Mouse (Mus musculus) right cerebral cortex, postnatal 14 days (tissue): ENCODE data around the gene Hist1h2bm.
"Not testable (repeated sequence)": the region's sequence is repeated elsewhere in the genome, so short reads cannot be mapped to it uniquely, and the experiment has no call there.

Experiments
- DNase-seq: peaks from one replicate; pipeline ENCODE4 v3.0.0; 2022

Gene Hist1h2bm

DNA sequence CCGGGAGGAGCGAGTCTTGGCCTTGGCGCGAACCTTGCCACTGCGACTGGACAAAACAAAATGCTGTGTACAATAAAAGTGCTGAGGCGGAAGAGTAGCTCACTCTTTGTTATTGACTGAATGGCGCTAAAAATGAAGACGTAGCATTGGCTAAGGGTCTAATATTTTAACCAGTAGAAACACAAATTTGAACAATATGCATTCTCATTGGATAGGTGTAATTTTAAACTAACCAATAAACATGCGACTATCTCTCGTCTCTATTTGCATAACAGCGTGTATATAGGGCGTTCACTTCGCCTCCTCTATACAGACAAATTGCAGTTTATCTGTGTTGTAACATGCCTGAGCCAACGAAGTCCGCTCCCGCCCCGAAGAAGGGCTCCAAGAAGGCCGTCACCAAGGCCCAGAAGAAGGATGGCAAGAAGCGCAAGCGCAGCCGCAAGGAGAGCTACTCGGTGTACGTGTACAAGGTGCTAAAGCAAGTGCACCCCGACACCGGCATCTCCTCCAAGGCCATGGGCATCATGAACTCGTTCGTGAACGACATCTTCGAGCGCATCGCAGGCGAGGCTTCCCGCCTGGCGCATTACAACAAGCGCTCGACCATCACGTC, at the start of gene Hist1h2bm:
Hist1h2bm (plus strand) TSS at position 288 of the 616 bp plus-strand sequence.
- not testable (repeated sequence) for DNase-seq

DNA sequence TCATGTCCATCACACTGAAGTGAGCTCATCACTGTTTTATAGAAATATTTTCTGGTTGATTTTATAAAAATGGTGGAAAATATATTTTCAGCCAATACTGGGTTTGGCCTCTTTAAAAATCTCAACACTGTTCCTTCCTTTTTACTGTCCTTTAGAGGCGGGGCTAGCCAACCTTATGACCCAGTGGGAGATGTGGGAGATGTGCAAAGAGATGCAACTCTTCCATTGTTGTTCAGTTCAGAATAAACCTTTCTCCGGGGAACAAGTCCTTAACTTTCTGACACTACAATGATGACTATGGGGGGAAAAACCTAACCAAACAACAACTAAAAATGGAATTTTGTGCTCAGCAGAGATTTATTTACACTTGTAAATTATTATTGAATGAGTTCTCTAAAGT, 44.5 kb upstream of the Hist1h2bm start, which contains the start of gene Olfr1360:
Olfr1360 (minus strand) TSS at position 101 of the 400 bp plus-strand sequence.
- DNase-seq: no peak

DNA sequence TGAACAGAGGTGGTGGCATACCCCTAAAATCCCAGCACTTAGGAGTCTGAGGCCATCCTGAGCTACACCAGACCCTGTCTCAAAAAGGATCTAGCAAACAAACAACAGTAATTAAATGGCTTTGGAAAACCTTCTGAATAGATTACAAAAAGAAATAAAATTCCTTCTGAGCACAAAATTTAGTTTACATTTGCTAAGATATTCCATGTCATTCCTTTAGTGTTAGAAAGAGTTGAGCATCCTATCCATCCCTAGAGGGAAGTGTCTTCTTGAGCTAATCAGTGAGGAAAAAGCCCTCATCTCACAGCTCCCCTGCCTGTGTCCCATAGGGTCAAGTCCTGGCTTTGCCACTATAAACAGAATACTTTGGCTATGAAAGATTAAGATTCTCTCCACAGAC, 24.0 kb upstream of the Hist1h2bm start, which contains the start of gene Olfr1359:
Olfr1359 (plus strand) TSS at position 301 of the 400 bp plus-strand sequence.
- DNase-seq: no peak

DNA sequence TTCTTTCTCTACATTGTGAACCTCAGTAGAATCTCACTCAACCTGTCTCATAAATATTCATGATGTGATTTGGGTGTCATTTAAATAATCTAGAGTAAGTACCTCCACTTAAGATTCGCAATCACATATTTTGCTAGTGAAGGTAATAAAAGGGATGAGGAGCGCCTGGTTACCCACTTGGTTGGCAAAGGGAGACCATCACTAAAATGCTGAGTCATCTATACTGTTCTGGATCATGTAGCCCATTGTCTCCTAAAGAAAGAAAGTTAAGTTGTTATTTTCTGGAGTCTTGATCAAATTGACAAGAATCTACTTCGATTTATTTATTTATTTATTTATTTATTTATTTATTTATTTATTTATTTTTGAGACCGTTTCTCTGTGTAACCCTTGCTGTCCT, 15.2 kb upstream of the Hist1h2bm start:
- no peak for DNase-seq

DNA sequence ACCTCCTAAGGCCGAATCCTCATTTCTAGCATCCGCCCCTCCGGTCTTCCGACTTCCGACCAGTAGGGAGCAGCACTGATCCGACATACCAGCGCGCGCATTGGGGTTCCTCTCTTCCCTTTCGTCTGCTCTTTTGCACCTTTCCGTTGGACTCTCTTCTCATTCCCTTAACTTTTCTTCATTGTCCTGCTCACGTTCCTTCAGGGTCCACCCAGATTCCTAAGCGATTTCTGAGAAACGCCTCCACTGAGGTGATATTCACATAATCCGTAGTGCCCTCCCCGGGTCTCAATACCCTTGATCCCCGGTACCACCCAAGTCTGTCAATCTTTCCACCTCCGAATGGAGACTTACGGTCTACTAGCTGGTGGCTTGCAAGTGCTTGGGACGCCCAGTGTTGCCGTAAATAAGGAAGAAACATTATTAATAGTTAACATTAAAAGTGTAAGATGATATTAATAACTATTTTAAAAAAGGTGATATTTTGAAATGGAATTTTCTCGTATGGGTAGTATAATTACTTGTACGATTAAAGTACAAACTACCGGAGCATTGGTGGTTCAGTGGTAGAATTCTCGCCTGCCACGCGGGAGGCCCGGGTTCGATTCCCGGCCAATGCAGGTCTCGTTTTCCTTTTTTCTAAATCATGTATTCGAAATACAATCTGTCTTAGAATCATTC, 11.7 kb upstream of the Hist1h2bm start:
- peak; percentile 86 for DNase-seq

DNA sequence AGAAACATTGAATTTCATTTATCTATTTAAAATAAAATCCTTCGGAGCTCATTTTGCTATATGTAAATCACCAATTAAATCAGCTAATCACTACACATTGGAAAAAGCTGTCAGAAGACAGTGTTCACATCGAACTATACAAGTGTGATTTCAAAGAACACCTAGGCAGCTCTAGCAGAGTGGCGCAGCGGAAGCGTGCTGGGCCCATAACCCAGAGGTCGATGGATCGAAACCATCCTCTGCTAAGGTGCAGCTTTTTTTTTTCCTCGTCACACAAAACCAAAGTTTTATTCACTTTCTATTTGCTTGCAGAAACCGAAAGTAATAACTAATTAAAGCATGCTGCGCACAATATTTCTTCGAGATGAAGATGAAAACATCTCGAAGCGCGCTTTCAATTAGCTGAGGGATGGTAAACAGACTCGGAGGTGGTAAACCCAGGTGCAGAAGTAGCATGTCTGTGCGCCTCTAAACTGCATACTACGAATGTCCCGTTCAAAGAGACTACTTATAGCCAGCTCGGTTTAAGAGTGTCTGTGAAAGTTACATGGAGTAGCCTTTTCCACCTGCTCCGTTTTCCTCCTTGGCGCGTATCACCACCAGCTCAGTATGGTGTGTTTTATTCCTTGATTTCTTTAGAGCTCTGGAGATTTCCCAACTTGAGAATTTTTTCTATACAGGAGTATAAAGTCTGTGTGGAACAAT, 10.9 kb upstream of the Hist1h2bm start:
- DNase-seq: peak; percentile 64

DNA sequence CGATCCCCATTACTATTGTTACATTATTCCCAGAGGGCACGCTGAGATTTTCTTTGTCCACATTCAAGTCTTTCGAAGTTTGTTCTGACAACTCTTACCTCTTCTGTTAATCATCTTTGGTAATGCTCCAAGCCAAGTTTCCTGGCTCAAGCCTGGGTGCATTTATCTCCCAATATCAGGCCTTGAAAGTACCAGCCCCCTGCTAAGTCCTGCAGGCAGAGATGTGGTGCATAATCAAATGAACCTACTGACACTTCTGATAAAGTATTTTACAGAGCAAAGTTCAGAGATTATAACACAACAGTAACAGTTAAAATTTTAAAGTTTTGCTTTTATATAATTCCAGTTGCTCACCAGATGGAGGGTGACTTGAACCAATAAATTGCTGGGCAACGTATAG, 10.1 kb upstream of the Hist1h2bm start:
- no peak for DNase-seq

DNA sequence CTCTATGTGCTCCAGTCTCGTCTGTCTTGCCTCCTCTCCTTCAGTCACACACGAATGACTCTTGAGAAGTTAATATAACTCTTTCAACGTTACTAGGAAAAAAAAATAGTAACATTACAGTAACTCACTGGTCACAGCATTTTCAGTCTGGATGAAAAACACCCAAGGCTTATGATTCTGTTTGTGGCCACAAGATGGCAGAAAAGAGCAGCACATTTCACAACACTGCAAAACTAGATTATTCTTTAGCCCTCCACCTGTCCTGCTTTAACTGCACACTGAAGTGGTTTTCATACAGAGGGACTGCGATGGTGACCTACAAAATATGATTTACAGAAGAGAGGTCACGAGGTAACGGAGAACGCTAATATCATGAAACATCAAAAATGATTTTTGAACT, 7.1 kb upstream of the Hist1h2bm start:
- DNase-seq: peak; percentile 27

DNA sequence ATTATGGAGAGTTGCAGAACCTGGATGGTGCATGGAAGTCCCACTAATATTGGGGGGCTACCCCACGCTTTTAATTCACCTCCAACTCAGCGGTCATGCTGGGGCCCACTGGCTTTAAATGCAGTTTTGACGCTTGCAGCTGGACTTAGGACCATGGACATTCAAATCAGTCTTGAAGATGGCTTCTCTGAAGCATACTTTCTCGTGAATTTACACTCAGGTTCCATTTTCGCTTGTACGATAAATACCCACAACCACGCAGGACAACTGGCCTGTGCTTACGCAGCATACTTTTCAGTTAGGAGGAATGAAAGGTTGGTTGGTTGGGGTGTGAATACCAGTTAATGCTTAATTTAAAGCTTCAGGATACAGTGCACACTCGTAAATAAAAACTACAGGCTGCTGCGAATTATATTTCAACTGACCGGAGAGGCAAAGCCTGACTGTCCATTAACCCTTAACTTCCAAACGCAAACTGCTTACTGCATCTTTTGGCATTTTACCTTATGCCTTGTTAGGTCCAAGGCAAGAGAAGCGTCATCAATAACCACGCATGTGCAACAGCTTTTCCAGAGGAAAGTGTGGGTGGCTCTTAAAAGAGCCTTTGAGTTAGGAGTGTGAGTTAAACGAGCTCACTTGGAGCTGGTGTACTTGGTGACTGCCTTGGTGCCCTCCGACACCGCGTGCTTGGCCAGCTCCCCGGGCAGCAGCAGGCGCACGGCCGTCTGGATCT, 6.5 kb upstream of the Hist1h2bm start:
- no peak for DNase-seq

DNA sequence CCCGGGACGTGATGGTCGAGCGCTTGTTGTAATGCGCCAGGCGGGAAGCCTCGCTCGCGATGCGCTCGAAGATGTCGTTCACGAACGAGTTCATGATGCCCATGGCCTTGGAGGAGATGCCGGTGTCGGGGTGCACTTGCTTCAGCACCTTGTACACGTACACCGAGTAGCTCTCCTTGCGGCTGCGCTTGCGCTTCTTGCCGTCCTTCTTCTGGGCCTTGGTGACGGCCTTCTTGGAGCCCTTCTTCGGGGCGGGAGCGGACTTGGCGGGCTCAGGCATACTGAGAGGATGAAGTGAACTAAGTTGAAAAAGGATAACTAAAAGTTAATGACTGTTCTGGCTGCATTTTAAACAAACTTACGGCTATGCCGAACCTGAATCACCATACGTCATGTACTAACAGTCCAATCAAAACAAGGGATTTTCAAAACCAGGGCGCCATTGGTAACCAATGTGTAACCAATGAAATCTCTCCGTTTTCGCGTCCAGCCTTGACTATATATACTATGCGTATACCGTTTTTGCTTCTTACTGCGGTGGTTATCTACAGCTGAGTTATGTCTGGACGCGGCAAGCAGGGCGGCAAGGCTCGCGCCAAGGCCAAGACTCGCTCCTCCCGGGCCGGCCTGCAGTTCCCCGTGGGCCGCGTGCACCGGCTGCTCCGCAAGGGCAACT, 5.8 kb upstream of the Hist1h2bm start, which contains the start of the genes Hist1h2bl and Hist1h2ai:
Hist1h2bl (minus strand) TSS at position 280 of the 676 bp plus-strand sequence.
Hist1h2ai (plus strand) TSS at position 559 of the 676 bp plus-strand sequence.
- peak; percentile 56 for DNase-seq

DNA sequence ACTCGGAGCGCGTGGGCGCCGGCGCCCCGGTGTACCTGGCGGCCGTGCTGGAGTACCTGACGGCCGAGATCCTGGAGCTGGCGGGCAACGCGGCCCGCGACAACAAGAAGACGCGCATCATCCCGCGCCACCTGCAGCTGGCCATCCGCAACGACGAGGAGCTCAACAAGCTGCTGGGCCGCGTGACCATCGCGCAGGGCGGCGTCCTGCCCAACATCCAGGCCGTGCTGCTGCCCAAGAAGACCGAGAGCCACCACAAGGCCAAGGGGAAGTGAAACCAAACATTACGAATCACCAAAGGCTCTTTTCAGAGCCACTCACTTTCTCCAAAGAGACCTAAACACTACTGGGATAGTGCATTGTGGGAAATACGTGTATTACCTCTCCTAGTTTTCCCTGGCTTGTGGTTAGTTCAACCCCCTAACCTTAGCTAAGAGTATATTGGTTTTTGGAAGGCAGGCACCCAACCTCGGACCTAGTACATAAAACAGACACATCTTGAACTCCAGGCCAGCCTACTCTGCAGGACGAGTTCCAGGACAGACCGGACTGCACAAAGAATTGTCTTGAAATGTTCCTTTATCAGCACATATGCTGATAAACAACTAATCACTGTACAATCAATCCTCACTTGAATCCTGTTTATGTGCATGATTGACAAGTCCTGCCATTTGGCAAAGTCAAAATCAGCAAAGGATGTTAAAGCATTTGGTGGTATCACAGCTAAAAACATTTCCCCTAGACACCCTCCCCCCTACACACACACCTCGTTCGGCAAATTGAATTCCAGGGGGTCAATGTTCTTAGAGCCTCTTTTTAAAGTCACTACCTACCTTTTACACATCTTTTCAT, 5.1 kb upstream of the Hist1h2bm start:
- DNase-seq: not testable (repeated sequence)

DNA sequence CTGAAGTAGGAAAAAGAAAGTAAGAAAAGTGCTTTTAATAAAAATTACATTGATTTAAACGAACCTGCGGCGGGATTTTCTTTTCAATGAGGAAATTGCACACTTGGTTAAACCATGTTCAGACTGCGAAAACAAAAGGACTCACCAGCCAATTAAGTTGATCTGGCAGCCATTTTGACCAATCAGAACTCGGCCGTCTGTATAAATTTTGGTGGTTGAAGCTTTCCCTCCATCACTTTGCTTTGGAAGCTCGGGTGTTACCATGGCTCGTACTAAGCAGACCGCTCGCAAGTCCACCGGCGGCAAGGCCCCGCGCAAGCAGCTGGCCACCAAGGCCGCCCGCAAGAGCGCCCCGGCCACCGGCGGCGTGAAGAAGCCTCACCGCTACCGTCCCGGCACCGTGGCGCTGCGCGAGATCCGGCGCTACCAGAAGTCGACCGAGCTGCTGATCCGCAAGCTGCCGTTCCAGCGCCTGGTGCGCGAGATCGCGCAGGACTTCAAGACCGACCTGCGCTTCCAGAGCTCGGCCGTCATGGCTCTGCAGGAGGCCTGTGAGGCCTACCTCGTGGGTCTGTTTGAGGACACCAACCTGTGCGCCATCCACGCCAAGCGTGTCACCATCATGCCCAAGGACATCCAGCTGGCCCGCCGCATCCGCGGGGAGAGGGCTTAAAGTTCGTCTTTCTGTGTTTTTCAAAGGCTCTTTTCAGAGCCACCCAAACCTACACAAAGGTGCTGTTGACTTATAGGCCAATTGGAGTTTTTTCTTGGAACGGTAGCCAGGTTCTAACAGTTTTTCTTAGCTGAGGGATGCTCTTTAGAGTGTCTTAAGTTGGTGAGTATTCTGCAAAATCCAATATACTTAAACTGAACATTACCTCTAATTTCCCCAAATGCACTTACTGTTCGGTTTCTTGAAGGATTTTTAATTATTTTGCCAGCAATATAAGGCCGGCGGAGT, 4.2 kb upstream of the Hist1h2bm start, which contains the start of gene Hist1h3h:
Hist1h3h (plus strand) TSS at position 263 of the 961 bp plus-strand sequence.
- peak; percentile 69 for DNase-seq

DNA sequence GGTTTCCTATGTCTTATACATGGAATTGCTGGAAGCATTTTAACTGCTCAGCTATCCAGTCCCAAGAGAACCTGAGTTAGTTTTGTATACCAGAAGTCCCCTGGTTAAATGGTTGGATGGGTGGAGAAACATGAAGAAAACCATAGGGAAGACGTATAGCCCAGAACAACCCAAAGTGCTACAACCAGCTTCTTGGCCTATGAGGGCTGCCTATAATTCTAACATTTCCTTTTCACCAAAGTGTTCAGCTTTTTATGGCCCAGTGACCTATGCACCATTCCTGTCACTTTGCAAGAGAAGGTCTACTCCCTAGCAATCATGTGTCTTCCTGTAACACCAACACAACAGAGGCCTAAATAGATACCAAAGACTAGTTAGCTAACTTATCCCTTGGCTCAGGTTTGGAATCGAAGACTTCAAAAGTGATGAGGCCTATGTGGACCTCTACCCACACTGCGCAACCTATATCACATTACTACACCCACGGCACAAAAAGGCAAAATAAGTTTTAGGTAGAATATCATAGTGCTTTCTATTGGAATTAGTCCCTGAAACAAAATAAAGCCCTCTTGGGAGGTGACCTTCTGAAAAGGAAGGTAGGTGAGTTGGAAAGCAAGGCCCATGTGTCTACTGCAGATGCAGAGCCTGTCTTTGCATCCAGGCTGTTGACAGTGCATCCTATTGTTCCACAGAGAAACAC, 3.3 kb upstream of the Hist1h2bm start:
- DNase-seq: no peak

DNA sequence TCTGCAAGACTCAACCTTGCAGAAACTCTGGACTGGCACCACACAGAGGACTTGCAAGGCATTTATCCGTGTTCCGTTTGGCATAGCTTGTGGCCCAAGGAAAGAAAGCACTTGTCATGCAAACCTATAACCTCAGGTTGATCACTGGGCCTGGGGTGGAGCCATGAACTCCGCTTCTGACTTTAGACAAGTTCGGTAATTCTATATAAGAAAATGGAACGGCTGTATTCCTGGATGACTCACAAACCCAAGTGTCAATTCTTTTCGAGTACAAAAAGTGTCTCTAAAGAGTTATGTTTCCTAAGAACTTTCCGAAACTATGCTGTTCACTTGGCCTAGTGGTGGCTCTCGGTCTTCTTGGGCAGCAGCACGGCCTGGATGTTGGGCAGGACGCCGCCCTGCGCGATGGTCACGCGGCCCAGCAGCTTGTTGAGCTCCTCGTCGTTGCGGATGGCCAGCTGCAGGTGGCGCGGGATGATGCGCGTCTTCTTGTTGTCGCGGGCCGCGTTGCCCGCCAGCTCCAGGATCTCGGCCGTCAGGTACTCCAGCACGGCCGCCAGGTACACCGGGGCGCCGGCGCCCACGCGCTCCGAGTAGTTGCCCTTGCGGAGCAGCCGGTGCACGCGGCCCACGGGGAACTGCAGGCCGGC, 612 bp upstream of the Hist1h2bm start:
- DNase-seq: not testable (repeated sequence)

DNA sequence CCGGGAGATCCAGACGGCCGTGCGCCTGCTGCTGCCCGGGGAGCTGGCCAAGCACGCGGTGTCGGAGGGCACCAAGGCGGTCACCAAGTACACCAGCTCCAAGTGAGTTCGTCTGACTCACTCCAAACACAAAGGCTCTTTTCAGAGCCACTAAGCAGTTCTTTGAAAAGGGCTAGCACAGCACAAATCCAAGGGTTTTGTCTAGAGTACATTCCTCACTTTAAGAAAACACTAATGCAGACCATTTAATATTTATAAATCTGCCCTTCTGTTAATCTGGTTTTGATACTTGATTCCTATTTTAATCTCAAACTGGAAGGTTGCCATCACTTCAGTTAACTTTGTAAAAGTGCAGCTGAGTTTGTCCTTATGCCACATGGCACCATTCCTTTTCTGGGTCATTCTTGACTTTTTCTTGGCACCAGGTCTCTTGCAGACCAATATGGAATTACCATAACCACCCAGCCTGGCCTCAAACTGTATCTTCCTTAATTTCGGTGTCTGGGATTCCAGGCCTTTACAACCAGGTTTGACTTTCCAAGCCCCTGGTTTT, 605 bp downstream of the Hist1h2bm start:
- no peak for DNase-seq

DNA sequence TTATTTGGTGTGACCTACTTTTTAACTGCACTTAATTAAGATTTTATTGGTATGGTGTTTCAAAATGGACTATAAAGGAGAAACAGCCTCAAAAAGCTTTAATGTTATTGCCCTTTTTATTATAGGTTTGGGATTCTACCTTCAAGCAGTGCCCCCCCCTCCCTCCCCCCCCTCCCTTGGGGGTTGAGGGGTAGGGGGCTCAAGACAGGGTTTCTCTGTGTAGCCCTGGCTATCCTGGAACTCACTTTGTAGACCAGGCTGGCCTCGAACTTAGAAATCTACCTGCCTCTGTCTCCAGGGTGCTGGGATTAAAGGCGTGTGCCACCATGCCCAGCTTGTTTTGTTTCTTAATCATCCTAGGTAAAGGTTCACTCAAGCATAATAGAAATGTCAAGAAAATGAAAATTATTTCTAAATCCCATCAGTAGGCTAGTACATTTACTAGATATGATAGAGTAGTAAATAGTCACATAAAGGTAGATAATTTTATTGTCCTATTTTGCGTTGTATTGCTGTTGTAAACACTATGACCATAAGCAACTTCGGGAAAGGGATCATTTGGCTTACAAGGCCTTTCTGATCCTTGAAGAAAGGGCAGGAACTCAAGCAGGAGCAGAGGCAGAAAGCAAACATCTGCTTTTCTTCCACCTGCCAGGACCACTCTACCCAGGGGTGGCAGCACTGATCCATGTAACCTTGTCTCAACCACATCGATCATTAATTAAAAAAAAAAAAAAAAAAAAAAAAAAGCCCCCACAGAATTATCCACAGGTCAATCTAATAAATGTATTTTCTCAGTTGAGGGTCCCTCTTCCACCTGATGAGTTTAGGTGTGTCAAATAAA, 1.4 kb downstream of the Hist1h2bm start:
- no peak for DNase-seq

DNA sequence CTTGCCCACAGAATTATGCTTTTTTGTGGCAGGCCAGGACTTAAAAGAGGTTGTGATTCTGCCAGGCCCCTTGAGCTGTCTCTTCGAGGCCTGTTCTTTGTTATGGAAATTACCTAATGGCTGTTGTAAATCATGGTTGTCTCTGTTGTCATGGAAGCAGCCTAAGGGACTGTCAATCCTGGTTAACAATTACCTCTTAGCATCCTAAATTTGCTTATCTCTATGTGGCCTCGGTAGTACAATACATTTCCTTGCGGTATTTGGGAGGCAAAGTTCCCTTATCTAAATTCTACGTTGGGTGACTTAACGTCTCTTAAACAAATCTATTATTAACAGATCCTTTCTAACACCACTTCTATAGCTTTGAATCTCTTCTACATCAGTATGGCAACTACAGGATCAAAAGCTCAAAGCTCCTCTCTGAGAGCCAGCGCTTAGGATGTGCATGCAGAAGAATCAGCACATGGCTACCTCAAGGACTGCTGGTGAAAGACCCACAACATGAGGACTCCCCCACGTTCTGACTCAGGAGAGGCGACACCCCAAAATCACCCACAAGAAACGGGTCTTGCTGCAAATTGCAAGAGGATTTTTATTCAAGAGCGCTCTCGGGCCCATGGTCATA, 6.2 kb downstream of the Hist1h2bm start:
- no peak for DNase-seq
